Mouse (Mus musculus): ENCODE results near the gene Nphs2. TPM values are rescaled to one million over a fixed set of nuclear protein-coding genes. Genes with fewer than 3 reads are reported as not detected.
"Not testable (repeated sequence)": the region's sequence is repeated elsewhere in the genome, so short reads cannot be mapped to it uniquely, and the experiment has no call there.

Gene Nphs2
- polyA plus RNA-seq, 1 experiment from 2014 or later: not detected

DNA sequence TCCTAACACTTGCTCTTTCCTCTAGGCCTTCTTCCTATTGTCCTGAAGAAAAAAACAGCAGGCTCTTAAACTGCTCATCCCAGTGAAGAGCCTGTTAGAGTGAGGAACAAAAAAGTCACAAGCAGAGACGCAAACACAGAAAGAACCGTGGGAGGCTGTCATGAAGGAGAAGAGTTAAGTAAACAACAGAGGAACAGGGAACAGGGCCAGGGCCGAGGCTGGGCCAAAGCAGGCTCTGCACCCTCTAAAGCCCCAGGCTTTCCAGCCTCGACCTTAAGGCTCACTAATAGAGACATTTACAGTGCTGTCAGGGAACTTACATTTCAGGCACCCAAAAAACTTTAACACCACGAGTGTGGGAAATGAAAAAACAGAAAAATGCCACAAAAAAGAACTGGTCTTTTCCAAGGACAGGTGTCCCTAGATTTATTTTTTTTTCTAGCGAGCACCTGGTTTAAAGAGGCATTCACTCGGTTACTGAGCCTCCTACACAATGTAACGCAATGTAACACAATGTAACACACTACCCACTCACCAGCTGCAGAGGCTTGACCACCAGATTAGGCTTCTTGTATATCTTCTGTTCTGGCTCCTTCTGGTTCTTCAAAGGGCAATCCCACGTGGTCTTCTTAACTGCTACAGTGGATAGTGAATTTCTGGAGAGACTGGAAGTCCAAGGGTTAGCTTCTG, 25.5 kb upstream of the Nphs2 start:
- H3K27ac ChIP-seq (ENCODE audit: low read depth, low read length): no peak overlapping the region
- no peak overlapping the region for H3K4me2 ChIP-seq
- DNase-seq (ENCODE audit: low spot score) (no peak), ATAC-seq (replicated peaks; ENCODE audit: low FRiP score) (no peak)
- H3K27me3 ChIP-seq (replicated peaks; ENCODE audit: control insufficient read depth, insufficient read depth, low read length): no peaks in the 10 kb centered on the region
- no peaks in the 10 kb centered on the region for H3K9me3 ChIP-seq (ENCODE audit: control insufficient read depth, low read length)
- 47% methylated on average over 9 of the region's 9 CpGs for WGBS
- peaks cover 4% of the 10 kb centered on the region; the same call in 1 of the 2 replicates for H3K4me1 ChIP-seq (replicated peaks; ENCODE audit: control insufficient read depth, insufficient read depth, low read length)
- H3K4me3 ChIP-seq (ENCODE audit: low read depth, low read length): no peak overlapping the region
- H3K36me3 ChIP-seq (ENCODE audit: control insufficient read depth, insufficient read depth, low read length): no peaks in the 10 kb centered on the region
- H3K9ac ChIP-seq (ENCODE audit: low read depth, low read length): no peak overlapping the region

- Histone ChIP-seq H3K4me2 (no peak overlapping the region), H3K27ac (ENCODE audit: low read depth, low read length) (no peak overlapping the region), H3K4me3 (ENCODE audit: low read depth, low read length) (no peak overlapping the region), H3K4me1 (replicated peaks; ENCODE audit: control insufficient read depth, insufficient read depth, low read length) (peaks cover 4% of the 10 kb centered on the region; the same call in 1 of the 2 replicates), H3K9ac (ENCODE audit: low read depth, low read length) (no peak overlapping the region), H3K27me3 (replicated peaks; ENCODE audit: control insufficient read depth, insufficient read depth, low read length) (no peaks in the 10 kb centered on the region), H3K9me3 (ENCODE audit: control insufficient read depth, low read length) (no peaks in the 10 kb centered on the region), H3K36me3 (ENCODE audit: control insufficient read depth, insufficient read depth, low read length) (no peaks in the 10 kb centered on the region)
- ATAC-seq (replicated peaks; ENCODE audit: low FRiP score) (no peak), DNase-seq (ENCODE audit: low spot score) (no peak)
- 64% methylated on average over 5 of the region's 5 CpGs for WGBS
Observed at GRCm38 (mm10) chr1:156285541-156285896, 25.0 kb upstream of the Nphs2 start.

DNA sequence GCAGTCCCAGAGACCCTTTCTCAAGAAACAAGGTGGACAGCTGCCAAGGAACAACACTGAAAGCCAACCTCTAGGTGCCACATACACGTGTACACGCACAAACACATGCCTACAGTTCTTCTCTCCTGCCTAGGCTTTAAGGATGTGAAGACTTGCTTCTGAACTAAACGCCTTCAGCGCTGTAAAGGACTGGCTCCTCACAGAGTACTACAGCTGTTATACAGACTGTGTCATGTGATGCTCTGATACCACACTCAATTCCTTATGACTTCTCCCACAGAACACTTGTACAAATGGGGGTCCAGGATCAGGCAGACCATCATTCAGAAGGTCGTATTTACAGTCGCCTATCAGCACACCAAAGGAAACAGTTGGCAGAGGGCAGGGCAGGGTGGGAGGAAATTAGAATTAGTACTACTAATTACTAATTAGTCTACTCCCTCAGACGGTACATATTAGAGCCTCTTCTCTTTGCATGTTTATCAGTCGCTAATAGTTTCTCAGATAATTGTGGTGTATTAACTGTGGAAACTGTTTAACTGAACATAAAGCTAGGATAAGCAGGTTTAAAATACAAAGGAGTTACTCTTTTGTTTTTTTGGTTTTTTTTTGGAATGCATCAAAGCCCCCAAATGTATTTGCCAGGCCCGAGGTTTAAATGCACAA, 21.8 kb upstream of the Nphs2 start:
- Histone ChIP-seq H3K36me3 (ENCODE audit: control insufficient read depth, insufficient read depth, low read length) (no peaks in the 10 kb centered on the region), H3K4me2 (no peak overlapping the region), H3K9ac (ENCODE audit: low read depth, low read length) (no peak overlapping the region), H3K27me3 (replicated peaks; ENCODE audit: control insufficient read depth, insufficient read depth, low read length) (no peaks in the 10 kb centered on the region), H3K9me3 (ENCODE audit: control insufficient read depth, low read length) (no peaks in the 10 kb centered on the region), H3K4me1 (replicated peaks; ENCODE audit: control insufficient read depth, insufficient read depth, low read length) (peaks cover 4% of the 10 kb centered on the region; the same call in 1 of the 2 replicates), H3K4me3 (ENCODE audit: low read depth, low read length) (no peak overlapping the region), H3K27ac (ENCODE audit: low read depth, low read length) (no peak overlapping the region)
- no peak for ATAC-seq (replicated peaks; ENCODE audit: low FRiP score)
- DNase-seq (ENCODE audit: low spot score): no peak
- WGBS: 62% methylated on average over 9 of the region's 9 CpGs

- not testable (repeated sequence) for H3K9ac ChIP-seq (ENCODE audit: low read depth, low read length); H3K4me1 ChIP-seq (replicated peaks; ENCODE audit: control insufficient read depth, insufficient read depth, low read length); H3K4me3 ChIP-seq (ENCODE audit: low read depth, low read length); ATAC-seq (replicated peaks; ENCODE audit: low FRiP score); H3K27ac ChIP-seq (ENCODE audit: low read depth, low read length); DNase-seq (ENCODE audit: low spot score); H3K9me3 ChIP-seq (ENCODE audit: control insufficient read depth, low read length); H3K4me2 ChIP-seq; H3K36me3 ChIP-seq (ENCODE audit: control insufficient read depth, insufficient read depth, low read length); H3K27me3 ChIP-seq (replicated peaks; ENCODE audit: control insufficient read depth, insufficient read depth, low read length)
- WGBS: 36% methylated on average over 9 of the region's 10 CpGs
Observed at GRCm38 (mm10) chr1:156289222-156289587, 21.3 kb upstream of the Nphs2 start.

- H3K36me3 ChIP-seq (ENCODE audit: control insufficient read depth, insufficient read depth, low read length): no peaks in the 10 kb centered on the region
- H3K27ac ChIP-seq (ENCODE audit: low read depth, low read length): no peak overlapping the region
- no peaks in the 10 kb centered on the region for H3K9me3 ChIP-seq (ENCODE audit: control insufficient read depth, low read length)
- no peak overlapping the region for H3K9ac ChIP-seq (ENCODE audit: low read depth, low read length)
- H3K4me2 ChIP-seq: no peak overlapping the region
- DNase-seq (ENCODE audit: low spot score): no peak
- no peak overlapping the region for H3K4me3 ChIP-seq (ENCODE audit: low read depth, low read length)
- no peak for ATAC-seq (replicated peaks; ENCODE audit: low FRiP score)
- no peaks in the 10 kb centered on the region for H3K27me3 ChIP-seq (replicated peaks; ENCODE audit: control insufficient read depth, insufficient read depth, low read length)
- H3K4me1 ChIP-seq (replicated peaks; ENCODE audit: control insufficient read depth, insufficient read depth, low read length): no peaks in the 10 kb centered on the region; the same call in 1 of the 2 replicates
- 88% methylated on average over 6 of the region's 6 CpGs for WGBS
Observed at GRCm38 (mm10) chr1:156290016-156290415, 20.5 kb upstream of the Nphs2 start.

GRCm38 (mm10) chr1:156302911-156303749, 7.4 kb upstream of the Nphs2 start, which contains the start of gene Tdrd5:
Gene Tdrd5 (minus strand): TSS chr1:156303664.
- Histone ChIP-seq H3K4me1 (replicated peaks; ENCODE audit: control insufficient read depth, insufficient read depth, low read length) (no peaks in the 10 kb centered on the region), H3K27ac (ENCODE audit: low read depth, low read length) (no peak within 1 kb of the TSS), H3K9ac (ENCODE audit: low read depth, low read length) (no peak within 1 kb of the TSS; the same call in 1 of the 2 replicates), H3K4me2 (peak within 1 kb of the TSS; percentile 94), H3K36me3 (ENCODE audit: control insufficient read depth, insufficient read depth, low read length) (no peaks in the 10 kb centered on the region), H3K4me3 (ENCODE audit: low read depth, low read length) (peak within 1 kb of the TSS; percentile 66), H3K9me3 (ENCODE audit: control insufficient read depth, low read length) (no peaks in the 10 kb centered on the region), H3K27me3 (replicated peaks; ENCODE audit: control insufficient read depth, insufficient read depth, low read length) (peaks cover 42% of the 10 kb centered on the region)
- ATAC-seq (replicated peaks; ENCODE audit: low FRiP score): no peak; the same call in 1 of the 2 replicates
- under 1% methylated on average over 84 of the region's 85 CpGs for WGBS
- DNase-seq (ENCODE audit: low spot score): peak; percentile 46

DNA sequence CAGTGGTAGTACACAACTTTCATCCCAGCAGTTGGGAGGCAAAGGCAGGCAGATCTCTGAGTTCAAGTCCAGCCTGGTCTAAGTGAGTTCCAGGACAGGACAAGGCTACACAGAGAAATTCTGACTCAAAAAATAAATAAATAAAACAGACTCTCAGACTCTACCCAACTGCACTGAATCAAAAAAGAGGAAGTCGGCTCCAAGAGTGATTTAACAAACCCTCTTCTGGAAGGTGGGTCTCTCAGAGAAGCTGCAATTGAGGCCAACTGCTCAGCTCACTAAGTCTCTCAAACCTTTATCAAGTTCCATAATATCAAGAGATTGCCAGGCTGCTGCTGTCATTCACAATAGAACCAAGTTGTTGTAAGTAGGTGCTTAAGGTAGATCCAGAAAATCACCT, 1.9 kb upstream of the Nphs2 start:
- no peak overlapping the region for H3K27ac ChIP-seq (ENCODE audit: low read depth, low read length)
- ATAC-seq (replicated peaks; ENCODE audit: low FRiP score) (no peak), DNase-seq (ENCODE audit: low spot score) (no peak)
- no peaks in the 10 kb centered on the region for H3K9me3 ChIP-seq (ENCODE audit: control insufficient read depth, low read length)
- 55% methylated on average over 1 of the region's 1 CpGs for WGBS
- H3K9ac ChIP-seq (ENCODE audit: low read depth, low read length): no peak overlapping the region
- no peak overlapping the region for H3K4me2 ChIP-seq
- H3K4me3 ChIP-seq (ENCODE audit: low read depth, low read length): no peak overlapping the region
- H3K27me3 ChIP-seq (replicated peaks; ENCODE audit: control insufficient read depth, insufficient read depth, low read length): peaks cover 55% of the 10 kb centered on the region
- no peaks in the 10 kb centered on the region for H3K36me3 ChIP-seq (ENCODE audit: control insufficient read depth, insufficient read depth, low read length)
- no peaks in the 10 kb centered on the region for H3K4me1 ChIP-seq (replicated peaks; ENCODE audit: control insufficient read depth, insufficient read depth, low read length)

DNA sequence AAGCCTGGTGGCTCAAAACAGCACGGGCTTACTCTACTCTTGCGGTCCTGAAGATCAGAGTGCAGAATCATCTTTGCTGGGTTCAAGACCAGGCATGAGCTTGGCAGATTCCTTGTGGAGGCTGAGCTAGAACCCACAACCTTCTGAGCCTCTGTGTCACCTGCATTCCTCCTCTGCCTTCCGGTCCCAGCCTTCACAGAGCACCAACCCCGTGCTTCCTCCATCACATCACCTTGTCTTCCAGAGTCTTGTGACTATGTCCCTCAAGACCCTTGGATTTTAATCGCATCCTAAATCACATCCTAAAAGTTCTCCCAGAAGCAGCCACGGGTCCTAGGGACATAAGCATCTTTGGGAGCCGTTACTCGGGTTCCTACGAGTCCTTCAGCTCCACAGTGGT, 12.6 kb downstream of the Nphs2 start:
- no peaks in the 10 kb centered on the region for H3K4me1 ChIP-seq (replicated peaks; ENCODE audit: control insufficient read depth, insufficient read depth, low read length)

More for the DNA sequence above, 12.6 kb downstream of the Nphs2 start:
- Histone ChIP-seq H3K9ac (ENCODE audit: low read depth, low read length) (no peak overlapping the region), H3K27ac (ENCODE audit: low read depth, low read length) (no peak overlapping the region), H3K36me3 (ENCODE audit: control insufficient read depth, insufficient read depth, low read length) (no peaks in the 10 kb centered on the region), H3K27me3 (replicated peaks; ENCODE audit: control insufficient read depth, insufficient read depth, low read length) (no peaks in the 10 kb centered on the region), H3K4me2 (no peak overlapping the region), H3K4me3 (ENCODE audit: low read depth, low read length) (no peak overlapping the region), H3K9me3 (ENCODE audit: control insufficient read depth, low read length) (no peaks in the 10 kb centered on the region)
- DNase-seq (ENCODE audit: low spot score) (no peak), ATAC-seq (replicated peaks; ENCODE audit: low FRiP score) (no peak)
- 81% methylated on average over 9 of the region's 9 CpGs for WGBS
